Mouse (Mus musculus): Measurements from ENCODE around the gene Wnt2b. TPM values are rescaled to one million over a fixed set of nuclear protein-coding genes. Genes with fewer than 3 reads are reported as not detected.

The Wnt2b gene
- polyA plus RNA-seq, 1 experiment from 2014 or later: 1.3 TPM

Other genes with a start within 250 kb of the Wnt2b start
- gene Ppm1j, start 180.9 kb downstream of the Wnt2b start, polyA plus RNA-seq (2015; fragmentation: Nextera tagmentation; extraction: Ambion mirVana): 3.4 and 3.5 TPM in 2 replicates
- 0.15 and 0.25 TPM in 2 replicates for gene Fam19a3, start 180.1 kb downstream of the Wnt2b start, polyA plus RNA-seq (2015; fragmentation: Nextera tagmentation; extraction: Ambion mirVana)
- gene Rhoc, start 173.5 kb downstream of the Wnt2b start, polyA plus RNA-seq (2015; fragmentation: Nextera tagmentation; extraction: Ambion mirVana): 145 and 158 TPM in 2 replicates
- gene Mov10, start 143.4 kb downstream of the Wnt2b start, polyA plus RNA-seq (2015; fragmentation: Nextera tagmentation; extraction: Ambion mirVana): 56.3 and 59.7 TPM in 2 replicates
- gene St7l, start 97.9 kb downstream of the Wnt2b start, polyA plus RNA-seq (2015; fragmentation: Nextera tagmentation; extraction: Ambion mirVana): 35.7 and 40.9 TPM in 2 replicates
- gene Capza1, start 97.4 kb downstream of the Wnt2b start, polyA plus RNA-seq (2015; fragmentation: Nextera tagmentation; extraction: Ambion mirVana): 186 and 190 TPM in 2 replicates
- gene Cttnbp2nl, start 91.2 kb upstream of the Wnt2b start, polyA plus RNA-seq (2015; fragmentation: Nextera tagmentation; extraction: Ambion mirVana): 40.4 and 40.5 TPM in 2 replicates
- not detected in 2 replicates for gene 4930564D02Rik, start 104.9 kb upstream of the Wnt2b start, polyA plus RNA-seq (2015; fragmentation: Nextera tagmentation; extraction: Ambion mirVana)

Data from embryonic facial prominence, embryonic 13.5 days (tissue).